Mouse (Mus musculus): ENCODE measurements around the gene Fkbp5. TPM values are rescaled to one million over a fixed set of nuclear protein-coding genes. Genes with fewer than 3 reads are reported as not detected.

Gene Fkbp5
- polyA plus RNA-seq, 1 experiment from 2014 or later = 9.7 TPM

- no peak for ATAC-seq (ENCODE audit: insufficient read depth, low FRiP score, low TSS enrichment)
- H3K4me3 ChIP-seq (ENCODE audit: low read depth, low read length) = no peak overlapping the region
- H3K9ac ChIP-seq (ENCODE audit: low read length) = no peak overlapping the region
- peaks cover 10% of the 10 kb centered on the region for H3K27me3 ChIP-seq (ENCODE audit: control insufficient read depth, insufficient read depth, low read length)
- H3K4me2 ChIP-seq (ENCODE audit: low read depth) = no peak overlapping the region
- H3K27ac ChIP-seq (ENCODE audit: low read depth, low read length) = no peak overlapping the region
- H3K36me3 ChIP-seq (ENCODE audit: control insufficient read depth, insufficient read depth, low read length) = no peaks in the 10 kb centered on the region
- peaks cover 16% of the 10 kb centered on the region for H3K4me1 ChIP-seq (ENCODE audit: control insufficient read depth, insufficient read depth, low read length)
- H3K9me3 ChIP-seq (ENCODE audit: control insufficient read depth, low read length) = no peaks in the 10 kb centered on the region
- no peak for DNase-seq (ENCODE audit: low spot score)
- WGBS = 59% methylated on average over 7 of the region's 7 CpGs
These were observed 3.5 kb downstream of the Fkbp5 start for GRCm38 (mm10) chr17:28513844-28514243.

- H3K4me2 ChIP-seq (ENCODE audit: low read depth) = no peak overlapping the region
- no peak overlapping the region for H3K27ac ChIP-seq (ENCODE audit: low read depth, low read length)
- H3K27me3 ChIP-seq (ENCODE audit: control insufficient read depth, insufficient read depth, low read length) = peaks cover 7% of the 10 kb centered on the region; the same call in 1 of the 2 replicates
- ATAC-seq (ENCODE audit: insufficient read depth, low FRiP score, low TSS enrichment) (no peak), DNase-seq (ENCODE audit: low spot score) (no peak)
- no peak overlapping the region for H3K4me3 ChIP-seq (ENCODE audit: low read depth, low read length)
- H3K36me3 ChIP-seq (ENCODE audit: control insufficient read depth, insufficient read depth, low read length) = no peaks in the 10 kb centered on the region
- WGBS = 72% methylated on average over 1 of the region's 1 CpGs
- H3K4me1 ChIP-seq (ENCODE audit: control insufficient read depth, insufficient read depth, low read length) = peaks cover 12% of the 10 kb centered on the region
- H3K9ac ChIP-seq (ENCODE audit: low read length) = no peak overlapping the region
- no peaks in the 10 kb centered on the region for H3K9me3 ChIP-seq (ENCODE audit: control insufficient read depth, low read length)
These were observed 4.0 kb downstream of the Fkbp5 start for GRCm38 (mm10) chr17:28513337-28513736.

GRCm38 (mm10) chr17:28512696-28513095, 4.6 kb downstream of the Fkbp5 start:
- Histone ChIP-seq H3K9ac (ENCODE audit: low read length) (no peak overlapping the region), H3K4me1 (ENCODE audit: control insufficient read depth, insufficient read depth, low read length) (peaks cover 10% of the 10 kb centered on the region)
- no peak for ATAC-seq (ENCODE audit: insufficient read depth, low FRiP score, low TSS enrichment)

GRCm38 (mm10) chr17:28511616-28512541, 5.4 kb downstream of the Fkbp5 start:
- Histone ChIP-seq H3K36me3 (ENCODE audit: control insufficient read depth, insufficient read depth, low read length) (no peaks in the 10 kb centered on the region), H3K9me3 (ENCODE audit: control insufficient read depth, low read length) (no peaks in the 10 kb centered on the region), H3K27me3 (ENCODE audit: control insufficient read depth, insufficient read depth, low read length) (0 out of 2 replicates have a peak, but pooled peaks cover 4% of the 10 kb centered on the region), H3K27ac (ENCODE audit: low read depth, low read length) (no peak overlapping the region), H3K9ac (ENCODE audit: low read length) (no peak overlapping the region; the same call in 1 of the 2 replicates), H3K4me3 (ENCODE audit: low read depth, low read length) (no peak overlapping the region), H3K4me1 (ENCODE audit: control insufficient read depth, insufficient read depth, low read length) (peaks cover 10% of the 10 kb centered on the region), H3K4me2 (ENCODE audit: low read depth) (no peak overlapping the region)
- ATAC-seq (ENCODE audit: insufficient read depth, low FRiP score, low TSS enrichment) (no peak), DNase-seq (ENCODE audit: low spot score) (peak; percentile 38)
- WGBS = 33% methylated on average over 9 of the region's 9 CpGs

More at GRCm38 (mm10) chr17:28512696-28513095, 4.6 kb downstream of the Fkbp5 start:
- H3K27ac ChIP-seq (ENCODE audit: low read depth, low read length) = no peak overlapping the region
- WGBS = 36% methylated on average over 6 of the region's 6 CpGs
- DNase-seq (ENCODE audit: low spot score) = no peak
- H3K36me3 ChIP-seq (ENCODE audit: control insufficient read depth, insufficient read depth, low read length) = no peaks in the 10 kb centered on the region
- H3K4me2 ChIP-seq (ENCODE audit: low read depth) = no peak overlapping the region
- H3K9me3 ChIP-seq (ENCODE audit: control insufficient read depth, low read length) = no peaks in the 10 kb centered on the region
- H3K4me3 ChIP-seq (ENCODE audit: low read depth, low read length) = no peak overlapping the region
- H3K27me3 ChIP-seq (ENCODE audit: control insufficient read depth, insufficient read depth, low read length) = 0 out of 2 replicates have a peak, but pooled peaks cover 5% of the 10 kb centered on the region

GRCm38 (mm10) chr17:28510445-28511342, 6.6 kb downstream of the Fkbp5 start:
- peak overlapping the region; percentile 35 for H3K4me2 ChIP-seq (ENCODE audit: low read depth)
- no peaks in the 10 kb centered on the region for H3K36me3 ChIP-seq (ENCODE audit: control insufficient read depth, insufficient read depth, low read length)
- 0 out of 2 replicates have a peak overlapping the region, but pooled peaks have one; percentile 4 for H3K4me3 ChIP-seq (ENCODE audit: low read depth, low read length)
- 3% methylated on average over 28 of the region's 28 CpGs for WGBS
- DNase-seq (ENCODE audit: low spot score) = no peak
- peaks cover 10% of the 10 kb centered on the region for H3K4me1 ChIP-seq (ENCODE audit: control insufficient read depth, insufficient read depth, low read length)
- no peak overlapping the region for H3K27ac ChIP-seq (ENCODE audit: low read depth, low read length)
- peak overlapping the region; percentile 26 for H3K9ac ChIP-seq (ENCODE audit: low read length)
- H3K9me3 ChIP-seq (ENCODE audit: control insufficient read depth, low read length) = no peaks in the 10 kb centered on the region
- no peaks in the 10 kb centered on the region for H3K27me3 ChIP-seq (ENCODE audit: control insufficient read depth, insufficient read depth, low read length)
- no peak for ATAC-seq (ENCODE audit: insufficient read depth, low FRiP score, low TSS enrichment)

- no peaks in the 10 kb centered on the region for H3K27me3 ChIP-seq (ENCODE audit: control insufficient read depth, insufficient read depth, low read length)
- H3K4me2 ChIP-seq (ENCODE audit: low read depth) = no peak overlapping the region
- no peak overlapping the region for H3K4me3 ChIP-seq (ENCODE audit: low read depth, low read length)
- H3K9ac ChIP-seq (ENCODE audit: low read length) = no peak overlapping the region
- H3K4me1 ChIP-seq (ENCODE audit: control insufficient read depth, insufficient read depth, low read length) = peaks cover 10% of the 10 kb centered on the region
- no peaks in the 10 kb centered on the region for H3K9me3 ChIP-seq (ENCODE audit: control insufficient read depth, low read length)
- no peaks in the 10 kb centered on the region for H3K36me3 ChIP-seq (ENCODE audit: control insufficient read depth, insufficient read depth, low read length)
- DNase-seq (ENCODE audit: low spot score) (no peak), ATAC-seq (ENCODE audit: insufficient read depth, low FRiP score, low TSS enrichment) (no peak)
- no peak overlapping the region for H3K27ac ChIP-seq (ENCODE audit: low read depth, low read length)
- 34% methylated on average over 5 of the region's 5 CpGs for WGBS
These were observed 9.8 kb downstream of the Fkbp5 start for GRCm38 (mm10) chr17:28507496-28507895.

GRCm38 (mm10) chr17:28506895-28507294, 10.4 kb downstream of the Fkbp5 start:
- 27% methylated on average over 4 of the region's 5 CpGs for WGBS
- DNase-seq (ENCODE audit: low spot score) (no peak), ATAC-seq (ENCODE audit: insufficient read depth, low FRiP score, low TSS enrichment) (no peak)
- Histone ChIP-seq H3K27me3 (ENCODE audit: control insufficient read depth, insufficient read depth, low read length) (no peaks in the 10 kb centered on the region), H3K4me3 (ENCODE audit: low read depth, low read length) (no peak overlapping the region), H3K9ac (ENCODE audit: low read length) (no peak overlapping the region), H3K4me2 (ENCODE audit: low read depth) (no peak overlapping the region), H3K9me3 (ENCODE audit: control insufficient read depth, low read length) (no peaks in the 10 kb centered on the region), H3K27ac (ENCODE audit: low read depth, low read length) (no peak overlapping the region), H3K36me3 (ENCODE audit: control insufficient read depth, insufficient read depth, low read length) (no peaks in the 10 kb centered on the region), H3K4me1 (ENCODE audit: control insufficient read depth, insufficient read depth, low read length) (peaks cover 10% of the 10 kb centered on the region)

- no peaks in the 10 kb centered on the region for H3K9me3 ChIP-seq (ENCODE audit: control insufficient read depth, low read length)
- no peak overlapping the region for H3K27ac ChIP-seq (ENCODE audit: low read depth, low read length)
- H3K4me3 ChIP-seq (ENCODE audit: low read depth, low read length) = no peak overlapping the region
- H3K36me3 ChIP-seq (ENCODE audit: control insufficient read depth, insufficient read depth, low read length) = no peaks in the 10 kb centered on the region
- 86% methylated on average over 4 of the region's 4 CpGs for WGBS
- no peak for DNase-seq (ENCODE audit: low spot score)
- no peak for ATAC-seq (ENCODE audit: insufficient read depth, low FRiP score, low TSS enrichment)
- no peak overlapping the region for H3K9ac ChIP-seq (ENCODE audit: low read length)
- H3K27me3 ChIP-seq (ENCODE audit: control insufficient read depth, insufficient read depth, low read length) = no peaks in the 10 kb centered on the region
- peaks cover 2% of the 10 kb centered on the region for H3K4me1 ChIP-seq (ENCODE audit: control insufficient read depth, insufficient read depth, low read length)
- H3K4me2 ChIP-seq (ENCODE audit: low read depth) = no peak overlapping the region
These were observed 11.7 kb downstream of the Fkbp5 start for GRCm38 (mm10) chr17:28505591-28505990.
